Mouse (Mus musculus): ENCODE data around the gene Zfp287.
"Not testable (repeated sequence)": the region's sequence is repeated elsewhere in the genome, so short reads cannot be mapped to it uniquely, and the experiment has no call there.

The Zfp287 gene

GRCm38 (mm10) chr11:62731311-62732021, at the start of gene Zfp287:
Gene Zfp287, minus strand, starts transcription at chr11:62731905.
- in situ Hi-C loops (cut with MboI; ENCODE audit: low sequenced_read_pairs) = no loop called here

- in situ Hi-C loops (cut with MboI; ENCODE audit: low sequenced_read_pairs) = no loop called here
Measured at GRCm38 (mm10) chr11:62776510-62776909, 44.8 kb upstream of the Zfp287 start.

GRCm38 (mm10) chr11:62760755-62761457, 29.2 kb upstream of the Zfp287 start:
- in situ Hi-C loops (cut with MboI; ENCODE audit: low sequenced_read_pairs) = no loop called here

GRCm38 (mm10) chr11:62758491-62758890, 26.8 kb upstream of the Zfp287 start:
- in situ Hi-C loops (cut with MboI; ENCODE audit: low sequenced_read_pairs) = loop anchor here (10.0 kb wide), 1 partner anchor 386 kb away; no protein-coding TSS in a partner anchor

GRCm38 (mm10) chr11:62757906-62758305, 26.2 kb upstream of the Zfp287 start:
- in situ Hi-C loops (cut with MboI; ENCODE audit: low sequenced_read_pairs) = loop anchor here (10.0 kb wide), 1 partner anchor 387 kb away; no protein-coding TSS in a partner anchor

- in situ Hi-C loops (cut with MboI; ENCODE audit: low sequenced_read_pairs) = loop anchor here (10.0 kb wide), 1 partner anchor 388 kb away; no protein-coding TSS in a partner anchor
Measured at GRCm38 (mm10) chr11:62757143-62757507, 25.4 kb upstream of the Zfp287 start.

GRCm38 (mm10) chr11:62756456-62757142, 24.9 kb upstream of the Zfp287 start:
- in situ Hi-C loops (cut with MboI; ENCODE audit: low sequenced_read_pairs) = loop anchor here (10.0 kb wide), 1 partner anchor 388 kb away; no protein-coding TSS in a partner anchor

GRCm38 (mm10) chr11:62752780-62753179, 21.1 kb upstream of the Zfp287 start, which contains the start of gene Gm10428:
Gene Gm10428, plus strand, starts transcription at chr11:62753100.
- in situ Hi-C loops (cut with MboI; ENCODE audit: low sequenced_read_pairs) = loop anchor here (10.0 kb wide), 1 partner anchor 392 kb away; no protein-coding TSS in a partner anchor

- in situ Hi-C loops (cut with MboI; ENCODE audit: low sequenced_read_pairs) = loop anchor here (10.0 kb wide), 1 partner anchor 393 kb away; no protein-coding TSS in a partner anchor
Measured at GRCm38 (mm10) chr11:62752191-62752590, 20.5 kb upstream of the Zfp287 start.

- in situ Hi-C loops (cut with MboI; ENCODE audit: low sequenced_read_pairs) = not testable (repeated sequence)
Measured at GRCm38 (mm10) chr11:62749445-62749844, 17.7 kb upstream of the Zfp287 start.

- in situ Hi-C loops (cut with MboI; ENCODE audit: low sequenced_read_pairs) = no loop called here
Measured at GRCm38 (mm10) chr11:62748062-62748461, 16.4 kb upstream of the Zfp287 start.

GRCm38 (mm10) chr11:62747227-62747626, 15.5 kb upstream of the Zfp287 start:
- in situ Hi-C loops (cut with MboI; ENCODE audit: low sequenced_read_pairs) = no loop called here

GRCm38 (mm10) chr11:62746001-62746533, 14.4 kb upstream of the Zfp287 start:
- in situ Hi-C loops (cut with MboI; ENCODE audit: low sequenced_read_pairs) = no loop called here

- in situ Hi-C loops (cut with MboI; ENCODE audit: low sequenced_read_pairs) = no loop called here
Measured at GRCm38 (mm10) chr11:62744103-62744502, 12.4 kb upstream of the Zfp287 start.

GRCm38 (mm10) chr11:62742261-62742957, 10.7 kb upstream of the Zfp287 start:
- in situ Hi-C loops (cut with MboI; ENCODE audit: low sequenced_read_pairs) = no loop called here

- in situ Hi-C loops (cut with MboI; ENCODE audit: low sequenced_read_pairs) = no loop called here
Measured at GRCm38 (mm10) chr11:62741186-62741585, 9.5 kb upstream of the Zfp287 start.

- in situ Hi-C loops (cut with MboI; ENCODE audit: low sequenced_read_pairs) = no loop called here
Measured at GRCm38 (mm10) chr11:62732665-62733064, 960 bp upstream of the Zfp287 start.

GRCm38 (mm10) chr11:62732022-62732387, 300 bp upstream of the Zfp287 start:
- in situ Hi-C loops (cut with MboI; ENCODE audit: low sequenced_read_pairs) = no loop called here

GRCm38 (mm10) chr11:62728276-62728675, 3.4 kb downstream of the Zfp287 start:
- in situ Hi-C loops (cut with MboI; ENCODE audit: low sequenced_read_pairs) = no loop called here

- in situ Hi-C loops (cut with MboI; ENCODE audit: low sequenced_read_pairs) = no loop called here
Measured at GRCm38 (mm10) chr11:62710657-62711056, 21.0 kb downstream of the Zfp287 start.
